Mouse (Mus musculus) liver, postnatal 0 days (tissue): ENCODE data around the gene Hivep2.

Experiments
- CTCF ChIP-seq: sonication (generic); IDR thresholded peaks from 2 replicates; pipeline ENCODE4 v1.5.1; 2016; ENCODE audit warnings: antibody characterized with exemption, low read depth
- EP300 ChIP-seq: IDR thresholded peaks from 2 replicates; pipeline ENCODE4 v1.6.1; 2016; ENCODE audit warnings: antibody characterized with exemption, low read depth, mild to moderate bottlenecking

DNA sequence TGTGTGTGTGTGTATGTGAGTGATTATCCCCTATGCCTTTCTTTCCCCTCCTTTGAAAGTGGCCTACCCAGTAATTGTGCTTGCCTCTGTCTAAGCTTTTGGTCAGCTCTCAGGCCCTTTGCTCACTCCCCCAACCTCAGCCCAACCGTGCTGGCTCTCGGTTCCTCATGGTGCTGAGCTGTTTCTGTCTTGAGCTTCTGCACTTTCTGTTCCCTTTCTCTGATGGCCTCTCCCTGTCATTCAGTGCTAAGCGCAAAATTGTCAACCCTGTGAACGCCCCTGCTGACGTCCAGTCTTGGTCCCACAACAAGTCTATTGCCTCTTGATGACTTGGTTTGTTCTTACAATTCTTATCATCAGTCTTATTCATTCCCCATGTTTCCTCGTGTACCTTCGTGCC, 19.4 kb upstream of the Hivep2 start:
- TF ChIP-seq EP300 (no peak), CTCF (no peak)
